ENCODE assay signal across 9 mouse cellular contexts in the genomic region with DNA sequence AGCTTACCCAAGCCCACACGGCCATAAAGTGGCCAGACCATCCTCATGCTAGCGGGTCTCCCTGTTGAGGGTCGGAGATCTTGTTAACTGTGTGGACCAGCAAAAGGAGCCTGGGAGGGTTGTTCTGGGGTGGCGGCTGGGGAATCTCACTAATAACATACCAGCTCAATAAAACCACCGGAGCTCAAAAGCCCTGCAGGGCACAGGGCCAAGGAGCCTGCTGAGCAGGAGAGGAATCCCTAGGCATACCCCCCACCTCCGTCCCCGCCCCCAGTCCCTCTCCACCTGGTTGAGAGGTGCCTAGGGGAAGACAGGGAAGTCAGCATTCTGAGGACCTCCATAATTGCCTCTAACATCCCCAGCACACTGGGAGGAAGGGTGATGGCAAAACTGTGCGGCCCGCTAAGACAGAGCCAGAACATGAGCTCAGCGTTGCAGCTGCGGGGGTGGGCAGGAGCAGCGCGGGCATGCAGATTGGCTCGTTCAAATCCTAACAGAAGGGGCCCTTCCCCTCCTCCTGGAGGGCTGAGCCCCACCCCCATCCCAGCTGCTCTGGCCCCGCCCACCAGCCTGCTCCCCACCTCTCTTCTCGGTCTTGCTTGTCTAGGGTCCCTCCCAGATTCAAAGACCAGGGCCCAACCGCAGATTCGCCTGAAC. TPM values are rescaled to one million over a fixed set of nuclear protein-coding genes. Genes with fewer than 3 reads are reported as not detected.
A peak's percentile ranks its signal among the peaks of the same experiment; 100 is the strongest.
DNase-seq lines count a peak whose midpoint lies in the region; ATAC-seq and TF ChIP-seq lines count a peak whose summit lies in the region.
"Had no signal": no experiment of that assay in that cellular context is flagged by ENCODE, and none has a peak within 500 bp of the region (broad histone marks: within the 10 kb centered on the region; RNA-seq: fewer than 3 reads in every experiment).

No protein-coding gene starts in this region.

- peak; percentile 89 for DNase-seq in lung, embryonic 14.5 days
- DNase-seq in lung, adult 2 months = no peak
- DNase-seq in embryonic facial prominence, embryonic 14.5 days (ENCODE audit: low spot score) = peak; percentile 95
- peak; percentile 72 for DNase-seq in heart, postnatal 0 days (ENCODE audit: low spot score)
- DNase-seq in layer of hippocampus, postnatal 10 days (ENCODE audit: low spot score in 2 of 2) = peak; percentile 82 to 87
- DNase-seq in lung, postnatal 0 days (ENCODE audit: low spot score) = peak; percentile 79
- peak; percentile 74 for DNase-seq in right cerebral cortex, postnatal 4 days
- no peak for DNase-seq in c-Kit-positive CD71-positive TER-119-positive erythroid progenitor cells, embryonic 14.5 days (ENCODE audit: low spot score)

- no peaks in the 10 kb centered on the region for H3K9me3 ChIP-seq in lung, embryonic 14.5 days (ENCODE audit: low read depth, low read length)
- H3K9me3 ChIP-seq in embryonic facial prominence, embryonic 14.5 days (ENCODE audit: control insufficient read depth, low read length) = no peaks in the 10 kb centered on the region
- no peaks in the 10 kb centered on the region for H3K9me3 ChIP-seq in heart, postnatal 0 days (replicated peaks; ENCODE audit: control insufficient read depth, low read length)
- no peaks in the 10 kb centered on the region for H3K9me3 ChIP-seq in lung, postnatal 0 days (ENCODE audit: low read length)

- peak overlapping the region; percentile 31 for H3K9ac ChIP-seq in lung, embryonic 14.5 days
- peak overlapping the region; percentile 36; the same call in 1 of the 2 replicates for H3K9ac ChIP-seq in embryonic facial prominence, embryonic 14.5 days (ENCODE audit: low read depth, low read length)
- no peak overlapping the region for H3K9ac ChIP-seq in heart, postnatal 0 days (replicated peaks; ENCODE audit: low read depth, low read length)
- no peak overlapping the region for H3K9ac ChIP-seq in lung, postnatal 0 days (replicated peaks; ENCODE audit: low read depth)

- peaks cover 59% of the 10 kb centered on the region for H3K36me3 ChIP-seq in lung, embryonic 14.5 days (ENCODE audit: insufficient read depth)
- peaks cover 42% of the 10 kb centered on the region for H3K36me3 ChIP-seq in embryonic facial prominence, embryonic 14.5 days (ENCODE audit: control insufficient read depth, insufficient read depth, low read length)
- peaks cover 26% of the 10 kb centered on the region for H3K36me3 ChIP-seq in heart, postnatal 0 days (replicated peaks; ENCODE audit: control insufficient read depth, insufficient read depth, low read length)
- H3K36me3 ChIP-seq in lung, postnatal 0 days (ENCODE audit: insufficient read depth, low read length) = no peaks in the 10 kb centered on the region

- H3K4me3 ChIP-seq in lung, embryonic 14.5 days (ENCODE audit: low read depth, low read length) = peak overlapping the region; percentile 16; the same call in 1 of the 2 replicates
- H3K4me3 ChIP-seq in lung, adult 2 months (replicated peaks; ENCODE audit: extremely low read depth, low read depth, low read length) = no peak overlapping the region
- 0 out of 2 replicates have a peak overlapping the region, but pooled peaks have one; percentile 12 for H3K4me3 ChIP-seq in embryonic facial prominence, embryonic 14.5 days (ENCODE audit: low read depth, low read length)
- H3K4me3 ChIP-seq in heart, postnatal 0 days (ENCODE audit: low read depth, low read length) = no peak overlapping the region
- no peak overlapping the region for H3K4me3 ChIP-seq in lung, postnatal 0 days (ENCODE audit: low read depth, low read length)

- no peak for TF ChIP-seq EP300 in heart, postnatal 0 days (IDR thresholded peaks at IDR 0.05; ENCODE audit: low read depth)
- no peak for TF ChIP-seq EP300 in lung, postnatal 0 days (IDR thresholded peaks at IDR 0.05)

- 15% methylated on average over 18 of the region's 18 CpGs for WGBS in lung, embryonic 14.5 days
- WGBS in lung, adult 2 months = 31% methylated on average over 18 of the region's 18 CpGs
- 15% methylated on average over 15 of the region's 18 CpGs for WGBS in embryonic facial prominence, embryonic 14.5 days
- WGBS in heart, postnatal 0 days = 23% methylated on average over 16 of the region's 18 CpGs
- WGBS in lung, postnatal 0 days = 17% methylated on average over 17 of the region's 18 CpGs

- H3K4me1 ChIP-seq in lung, embryonic 14.5 days (ENCODE audit: insufficient read depth) = peaks cover 17% of the 10 kb centered on the region; the same call in 1 of the 2 replicates
- H3K4me1 ChIP-seq in lung, adult 2 months (ENCODE audit: control insufficient read depth, insufficient read depth, low read length) = peaks cover 24% of the 10 kb centered on the region
- H3K4me1 ChIP-seq in embryonic facial prominence, embryonic 14.5 days (ENCODE audit: control insufficient read depth, insufficient read depth, low read length) = peaks cover 32% of the 10 kb centered on the region
- H3K4me1 ChIP-seq in heart, postnatal 0 days (ENCODE audit: control insufficient read depth, insufficient read depth) = peaks cover 20% of the 10 kb centered on the region
- H3K4me1 ChIP-seq in lung, postnatal 0 days (ENCODE audit: insufficient read depth, low read depth, low read length) = peaks cover 23% of the 10 kb centered on the region

- ATAC-seq in lung, embryonic 14.5 days (ENCODE audit: insufficient read depth) = peak; percentile 88
- peak; percentile 93 for ATAC-seq in embryonic facial prominence, embryonic 14.5 days (ENCODE audit: low read depth)
- peak; percentile 62 for ATAC-seq in heart, postnatal 0 days (ENCODE audit: insufficient read depth, low read depth)
- ATAC-seq in lung, postnatal 0 days = peak; percentile 58

- no peak for TF ChIP-seq CTCF in lung, embryonic 14.5 days (IDR thresholded peaks at IDR 0.05; ENCODE audit: low read depth)
- TF ChIP-seq CTCF in lung, adult 2 months (IDR thresholded peaks at IDR 0.05; ENCODE audit: insufficient read depth, low read length) = no peak
- TF ChIP-seq CTCF in heart, postnatal 0 days (IDR thresholded peaks at IDR 0.05; ENCODE audit: low read depth) = no peak
- no peak for TF ChIP-seq CTCF in lung, postnatal 0 days (IDR thresholded peaks at IDR 0.05)

- peak overlapping the region; percentile 92 for H3K27ac ChIP-seq in lung, embryonic 14.5 days (ENCODE audit: low read depth)
- H3K27ac ChIP-seq in embryonic facial prominence, embryonic 14.5 days (replicated peaks; ENCODE audit: low read depth, low read length) = peak overlapping the region; percentile 85
- H3K27ac ChIP-seq in heart, postnatal 0 days (ENCODE audit: low read depth) = peak overlapping the region; percentile 63
- peak overlapping the region; percentile 43; the same call in 1 of the 2 replicates for H3K27ac ChIP-seq in lung, postnatal 0 days (ENCODE audit: low read length)
- H3K27ac ChIP-seq: macrophage had no signal

- no peaks in the 10 kb centered on the region for H3K27me3 ChIP-seq in lung, embryonic 14.5 days (ENCODE audit: insufficient read depth, low read length)
- H3K27me3 ChIP-seq in embryonic facial prominence, embryonic 14.5 days (replicated peaks; ENCODE audit: control insufficient read depth, insufficient read depth, low read length) = no peaks in the 10 kb centered on the region
- no peaks in the 10 kb centered on the region for H3K27me3 ChIP-seq in heart, postnatal 0 days (ENCODE audit: control insufficient read depth, insufficient read depth, low read length)
- no peaks in the 10 kb centered on the region for H3K27me3 ChIP-seq in lung, postnatal 0 days (replicated peaks; ENCODE audit: insufficient read depth, low read length)

- TF ChIP-seq POLR2A in lung, adult 2 months (IDR thresholded peaks at IDR 0.05; ENCODE audit: borderline replicate concordance, extremely low read depth, low read depth, low read length) = no peak

- peak overlapping the region; percentile 53 for H3K4me2 ChIP-seq in lung, embryonic 14.5 days
- H3K4me2 ChIP-seq in embryonic facial prominence, embryonic 14.5 days (ENCODE audit: low read depth, low read length) = peak overlapping the region; percentile 50
- H3K4me2 ChIP-seq in heart, postnatal 0 days (ENCODE audit: low read depth, low read length) = peak overlapping the region; percentile 11; the same call in 1 of the 2 replicates
- peak overlapping the region; percentile 36 for H3K4me2 ChIP-seq in lung, postnatal 0 days (replicated peaks; ENCODE audit: low read depth, low read length)

RNA-seq across cellular contexts. Expression of a gene that starts 20.6 kb away (rescaled TPM):
- polyA plus RNA-seq in lung, embryonic 14.5 days (2014; fragmentation: Nextera tagmentation; extraction: Ambion mirVana) = 8.6 and 8.9 TPM in 2 replicates
- 34.1 and 37.1 TPM in 2 replicates for polyA plus RNA-seq in lung, adult 2 months (2012; rRNA removed)
- 5.2 and 6.3 TPM in 2 replicates for polyA plus RNA-seq in embryonic facial prominence, embryonic 14.5 days (2014; fragmentation: Nextera tagmentation; extraction: Ambion mirVana)
- 21.0 and 48.5 TPM in 2 replicates for total RNA-seq in heart, postnatal 0 days (2014; rRNA removed; ENCODE audit: low replicate concordance)
- 1.0 and 1.1 TPM in 2 replicates for polyA plus RNA-seq in heart, postnatal 0 days (2015; fragmentation: Nextera tagmentation; extraction: Ambion mirVana)
- total RNA-seq in layer of hippocampus, postnatal 10 days (2021) = 10 to 100 TPM; 74.1 to 79.6 TPM
- polyA plus RNA-seq in lung, postnatal 0 days (2015; fragmentation: Nextera tagmentation; extraction: Ambion mirVana) = 2.5 and 3.1 TPM in 2 replicates

RNA-seq across cellular contexts. Expression of a gene that starts 28.4 kb away (rescaled TPM):
- polyA plus RNA-seq in lung, embryonic 14.5 days (2014; fragmentation: Nextera tagmentation; extraction: Ambion mirVana) = not detected in 2 replicates
- not detected in 2 replicates for polyA plus RNA-seq in lung, adult 2 months (2012; rRNA removed)
- not detected in 2 replicates for polyA plus RNA-seq in embryonic facial prominence, embryonic 14.5 days (2014; fragmentation: Nextera tagmentation; extraction: Ambion mirVana)
- not detected in 2 replicates for total RNA-seq in heart, postnatal 0 days (2014; rRNA removed; ENCODE audit: low replicate concordance)
- polyA plus RNA-seq in heart, postnatal 0 days (2015; fragmentation: Nextera tagmentation; extraction: Ambion mirVana) = not detected in 2 replicates
- not detected for total RNA-seq in layer of hippocampus, postnatal 10 days (2021)
- polyA plus RNA-seq in lung, postnatal 0 days (2015; fragmentation: Nextera tagmentation; extraction: Ambion mirVana) = not detected in 2 replicates
- polyA plus RNA-seq: macrophage had no signal

RNA-seq across cellular contexts. Expression of a gene that starts 51.5 kb away (rescaled TPM):
- polyA plus RNA-seq in lung, embryonic 14.5 days (2014; fragmentation: Nextera tagmentation; extraction: Ambion mirVana) = 44.2 and 46.6 TPM in 2 replicates
- 1.2 and 1.8 TPM in 2 replicates for polyA plus RNA-seq in lung, adult 2 months (2012; rRNA removed)
- 25.8 and 32.7 TPM in 2 replicates for polyA plus RNA-seq in embryonic facial prominence, embryonic 14.5 days (2014; fragmentation: Nextera tagmentation; extraction: Ambion mirVana)
- 28.2 and 47.4 TPM in 2 replicates for total RNA-seq in heart, postnatal 0 days (2014; rRNA removed; ENCODE audit: low replicate concordance)
- 13.8 TPM in 2 replicates for polyA plus RNA-seq in heart, postnatal 0 days (2015; fragmentation: Nextera tagmentation; extraction: Ambion mirVana)
- total RNA-seq in layer of hippocampus, postnatal 10 days (2021) = 1 to 10 TPM; 5.2 to 8.3 TPM
- polyA plus RNA-seq in lung, postnatal 0 days (2015; fragmentation: Nextera tagmentation; extraction: Ambion mirVana) = 7.2 and 9.5 TPM in 2 replicates

Comparison
In these comparisons a context has a peak if more than half of its experiments do, and no peak if none do; other contexts are left out.
1. DNase-seq: peak in lung, embryonic 14.5 days (single experiment), embryonic facial prominence, embryonic 14.5 days (single experiment), heart, postnatal 0 days (single experiment), layer of hippocampus, postnatal 10 days (2 of 2), lung, postnatal 0 days (single experiment) and right cerebral cortex, postnatal 4 days (single experiment); none in lung, adult 2 months (single experiment) and c-Kit-positive CD71-positive TER-119-positive erythroid progenitor cells, embryonic 14.5 days (single experiment).
2. H3K4me3 ChIP-seq: peak in lung, embryonic 14.5 days (single experiment) and embryonic facial prominence, embryonic 14.5 days (single experiment); none in lung, adult 2 months (single experiment), heart, postnatal 0 days (single experiment) and lung, postnatal 0 days (single experiment).
3. H3K9ac ChIP-seq: peak in lung, embryonic 14.5 days (single experiment) and embryonic facial prominence, embryonic 14.5 days (single experiment); none in heart, postnatal 0 days (single experiment) and lung, postnatal 0 days (single experiment).
4. Peak in every context shown above with its lines, with median percentiles within 50 percentile points of each other: ATAC-seq, H3K27ac ChIP-seq and H3K4me2 ChIP-seq.